Comparison of ENCODE assay signal across 8 mouse cellular contexts in the genomic region with DNA sequence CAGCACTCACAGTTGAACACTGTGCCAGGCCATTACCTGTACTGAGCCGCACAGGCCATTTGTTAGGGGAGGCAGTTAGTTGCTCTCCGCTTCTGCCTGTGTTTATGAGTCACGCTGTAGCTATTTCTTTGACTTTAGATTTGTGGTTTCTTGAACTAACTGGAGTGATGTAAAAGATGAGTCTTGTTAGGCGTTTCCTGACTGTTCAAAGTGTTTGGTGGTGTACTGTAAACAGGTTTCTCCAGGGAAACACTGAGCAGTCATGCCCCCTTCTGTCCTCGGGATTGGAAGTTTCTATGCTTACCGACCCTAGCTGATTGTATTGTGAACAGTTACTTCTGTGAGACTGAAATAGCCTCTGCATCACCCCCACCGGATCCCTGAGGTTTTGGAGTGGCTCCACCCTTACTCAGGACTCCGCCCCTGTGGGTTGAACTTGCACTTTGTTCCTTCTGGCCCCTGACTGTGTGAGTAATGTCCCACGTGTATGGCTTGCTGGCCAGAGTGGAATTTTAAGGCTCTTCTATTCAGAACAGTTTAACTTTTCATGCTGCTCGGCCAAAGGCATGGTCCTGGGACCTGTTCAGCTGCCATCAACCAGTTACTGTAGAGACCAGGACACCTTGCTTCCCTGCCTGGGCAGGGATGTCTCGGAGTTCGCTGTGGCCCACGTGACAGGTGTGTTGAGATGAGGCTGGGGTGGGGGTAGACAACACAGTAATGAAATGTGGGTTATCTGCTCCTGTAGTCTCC. TPM values are rescaled to one million over a fixed set of nuclear protein-coding genes. Genes with fewer than 3 reads are reported as not detected.
DNase-seq lines count a peak whose midpoint lies in the region; ATAC-seq and TF ChIP-seq lines count a peak whose summit lies in the region.

No protein-coding gene starts in this region.

- no peaks in the 10 kb centered on the region for H3K27me3 ChIP-seq in CH12.LX (replicated peaks)
- no peaks in the 10 kb centered on the region for H3K27me3 ChIP-seq in forebrain, embryonic 14.5 days (replicated peaks; ENCODE audit: control insufficient read depth, insufficient read depth, low read length)
- no peaks in the 10 kb centered on the region for H3K27me3 ChIP-seq in hindbrain, embryonic 11.5 days (ENCODE audit: control insufficient read depth, insufficient read depth, low read length)
- no peaks in the 10 kb centered on the region for H3K27me3 ChIP-seq in limb, embryonic 14.5 days (ENCODE audit: control insufficient read depth, insufficient read depth, low read length)
- H3K27me3 ChIP-seq in thymus, adult 2 months (ENCODE audit: control insufficient read depth, insufficient read depth, low read length): no peaks in the 10 kb centered on the region

- 27% methylated on average over 13 of the region's 13 CpGs for WGBS in forebrain, embryonic 14.5 days
- 30% methylated on average over 13 of the region's 13 CpGs for WGBS in hindbrain, embryonic 11.5 days
- WGBS in limb, embryonic 14.5 days: 10% methylated on average over 13 of the region's 13 CpGs
- 2% methylated on average over 13 of the region's 13 CpGs for WGBS in thymus, adult 2 months

- H3K9ac ChIP-seq in CH12.LX (ENCODE audit: insufficient read depth, low read depth): peak overlapping the region; percentile 45
- H3K9ac ChIP-seq in forebrain, embryonic 14.5 days (ENCODE audit: low read length): no peak overlapping the region
- H3K9ac ChIP-seq in hindbrain, embryonic 11.5 days (ENCODE audit: low read depth, low read length): no peak overlapping the region
- H3K9ac ChIP-seq in limb, embryonic 14.5 days (ENCODE audit: low read depth, low read length, severe bottlenecking): peak overlapping the region; percentile 5; the same call in 1 of the 2 replicates

- H3K4me3 ChIP-seq in CH12.LX (replicated peaks in 1 of 3; ENCODE audit: low read depth in 2 of 3, low read length in 2 of 3, poor library complexity in 1 of 3): peak overlapping the region; percentile 54 to 78 (median 74)
- H3K4me3 ChIP-seq in forebrain, embryonic 14.5 days (ENCODE audit: low read depth, low read length): no peak overlapping the region
- H3K4me3 ChIP-seq in hindbrain, embryonic 11.5 days (ENCODE audit: low read depth, low read length): no peak overlapping the region
- H3K4me3 ChIP-seq in limb, embryonic 14.5 days (replicated peaks; ENCODE audit: low read length): no peak overlapping the region
- H3K4me3 ChIP-seq in thymus, adult 2 months (ENCODE audit: control insufficient read depth, insufficient read depth, low read length): peak overlapping the region; percentile 37

- peaks cover 45% of the 10 kb centered on the region for H3K79me2 ChIP-seq in CH12.LX (replicated peaks; ENCODE audit: control insufficient read depth, extremely low read depth, insufficient read depth, poor library complexity, severe bottlenecking)

- peak; percentile 96 for DNase-seq in CH12.LX (ENCODE audit: extremely low read depth)
- peak; percentile 83 for DNase-seq in adrenal gland, postnatal 10 days
- DNase-seq in forebrain, embryonic 14.5 days (ENCODE audit: low spot score): peak; percentile 23
- DNase-seq in hindbrain, embryonic 11.5 days (ENCODE audit: low spot score): peak; percentile 56
- DNase-seq in limb, embryonic 14.5 days (ENCODE audit: low spot score): peak; percentile 73
- peak; percentile 76 for DNase-seq in thymus, adult 2 months
- DNase-seq in frontal cortex, adult 2 months (ENCODE audit: extremely low spot score in 1 of 2, low spot score in 1 of 2): no peak

- ATAC-seq in forebrain, embryonic 14.5 days: 0 out of 2 replicates have a peak, but pooled peaks have one; percentile 6
- peak; percentile 60 for ATAC-seq in hindbrain, embryonic 11.5 days (ENCODE audit: low FRiP score)
- peak; percentile 74 for ATAC-seq in limb, embryonic 14.5 days (ENCODE audit: low FRiP score, low read depth)
- ATAC-seq in monocyte, adult 5-6 weeks (replicated peaks; ENCODE audit: insufficient number of reproducible peaks, low FRiP score, low TSS enrichment, poor library complexity, severe bottlenecking): peak; percentile 95

- TF ChIP-seq CTCF in CH12.LX (conservative IDR thresholded peaks at IDR 0.05 in 1 of 2, IDR thresholded peaks at IDR 0.05 in 1 of 2; ENCODE audit: low read depth in 2 of 2, low read length in 2 of 2): no peak
- TF ChIP-seq CTCF in thymus, adult 2 months (IDR thresholded peaks at IDR 0.05; ENCODE audit: borderline replicate concordance, control insufficient read depth, extremely low read depth, insufficient read depth, low read length, poor library complexity): no peak

- H3K27ac ChIP-seq in CH12.LX (ENCODE audit: insufficient read depth, low read depth): peak overlapping the region; percentile 80
- H3K27ac ChIP-seq in forebrain, embryonic 14.5 days (ENCODE audit: low read depth, low read length): no peak overlapping the region
- H3K27ac ChIP-seq in hindbrain, embryonic 11.5 days (ENCODE audit: low read depth, low read length): no peak overlapping the region
- H3K27ac ChIP-seq in limb, embryonic 14.5 days (replicated peaks; ENCODE audit: low read depth, low read length): 0 out of 2 replicates have a peak overlapping the region, but pooled peaks have one; percentile 11
- H3K27ac ChIP-seq in thymus, adult 2 months (ENCODE audit: control insufficient read depth, insufficient read depth, low read length): peak overlapping the region; percentile 65

- no peak for TF ChIP-seq EP300 in CH12.LX (IDR thresholded peaks at IDR 0.05; ENCODE audit: low read length)

- H3K36me3 ChIP-seq in CH12.LX (replicated peaks in 1 of 2; ENCODE audit: control insufficient read depth in 1 of 2, insufficient read depth in 1 of 2, low read length in 1 of 2): peaks cover 0 to 8% of the 10 kb centered on the region in 2 experiments
- no peaks in the 10 kb centered on the region for H3K36me3 ChIP-seq in forebrain, embryonic 14.5 days (ENCODE audit: control insufficient read depth, insufficient read depth, low read length)
- no peaks in the 10 kb centered on the region for H3K36me3 ChIP-seq in hindbrain, embryonic 11.5 days (ENCODE audit: control insufficient read depth, insufficient read depth, low read length)
- H3K36me3 ChIP-seq in limb, embryonic 14.5 days (ENCODE audit: control insufficient read depth, insufficient read depth, low read length): no peaks in the 10 kb centered on the region
- H3K36me3 ChIP-seq in thymus, adult 2 months (ENCODE audit: control insufficient read depth, insufficient read depth, low read length): no peaks in the 10 kb centered on the region

- H3K9me3 ChIP-seq in CH12.LX (replicated peaks; ENCODE audit: low read length): no peaks in the 10 kb centered on the region
- no peaks in the 10 kb centered on the region for H3K9me3 ChIP-seq in forebrain, embryonic 14.5 days (replicated peaks; ENCODE audit: control insufficient read depth, low read length)
- no peaks in the 10 kb centered on the region for H3K9me3 ChIP-seq in hindbrain, embryonic 11.5 days (ENCODE audit: control insufficient read depth, low read length)
- H3K9me3 ChIP-seq in limb, embryonic 14.5 days (ENCODE audit: control insufficient read depth, low read length): no peaks in the 10 kb centered on the region

- TF ChIP-seq RAD21 in CH12.LX (IDR thresholded peaks at IDR 0.05; ENCODE audit: low read depth, low read length): no peak

- dilution Hi-C loops in CH12.LX (cut with MboI; ENCODE audit: extremely low pct_ligation_motif_present, extremely low pct_unique_long_range_greater_than_20kb, low sequenced_read_pairs): no loop called here

- peaks cover 17 to 37% of the 10 kb centered on the region in 2 experiments for H3K4me1 ChIP-seq in CH12.LX (ENCODE audit: control insufficient read depth in 1 of 2, insufficient read depth in 2 of 2)
- H3K4me1 ChIP-seq in forebrain, embryonic 14.5 days (ENCODE audit: control insufficient read depth, insufficient read depth, low read length): peaks cover 19% of the 10 kb centered on the region
- peaks cover 11% of the 10 kb centered on the region for H3K4me1 ChIP-seq in hindbrain, embryonic 11.5 days (replicated peaks; ENCODE audit: control insufficient read depth, insufficient read depth, low read length)
- peaks cover 21% of the 10 kb centered on the region for H3K4me1 ChIP-seq in limb, embryonic 14.5 days (ENCODE audit: control insufficient read depth, insufficient read depth, low read length)
- H3K4me1 ChIP-seq in thymus, adult 2 months (replicated peaks; ENCODE audit: control insufficient read depth, insufficient read depth, low read length): peaks cover 31% of the 10 kb centered on the region

- in situ Hi-C loops in CH12.LX (cut with MboI; ENCODE audit: low pct_ligation_motif_present, low pct_unique_long_range_greater_than_20kb, low sequenced_read_pairs): no loop called here

- H3K4me2 ChIP-seq in CH12.LX (ENCODE audit: insufficient read depth, low read depth, poor library complexity, severe bottlenecking): peak overlapping the region; percentile 99
- no peak overlapping the region for H3K4me2 ChIP-seq in forebrain, embryonic 14.5 days (ENCODE audit: low read length)
- H3K4me2 ChIP-seq in hindbrain, embryonic 11.5 days (replicated peaks; ENCODE audit: low read depth, low read length): peak overlapping the region; percentile 6; the same call in 1 of the 2 replicates
- peak overlapping the region; percentile 31; the same call in 1 of the 2 replicates for H3K4me2 ChIP-seq in limb, embryonic 14.5 days (replicated peaks; ENCODE audit: low read depth, low read length, severe bottlenecking)

- TF ChIP-seq POLR2A in CH12.LX (IDR thresholded peaks at IDR 0.05; ENCODE audit: low read depth, low read length): peak; percentile 75
- TF ChIP-seq POLR2A in limb, embryonic 14.5 days (IDR thresholded peaks at IDR 0.05; ENCODE audit: borderline replicate concordance, extremely low read depth, insufficient read depth, insufficient read length): no peak
- TF ChIP-seq POLR2A in thymus, adult 2 months (IDR thresholded peaks at IDR 0.05; ENCODE audit: control insufficient read depth, extremely low read depth, insufficient read depth, low read length, poor library complexity): no peak

RNA-seq across cellular contexts. Expression of gene Abl2, which starts 57.0 kb away (rescaled TPM):
- 15.5 and 18.8 TPM in 2 replicates for total RNA-seq in CH12.LX (2012; rRNA removed)
- 9.8 and 10.0 TPM in 2 replicates for total RNA-seq in CH12.LX (2014; rRNA removed)
- 18.4 and 19.8 TPM in 2 replicates for polyA plus RNA-seq in CH12.LX (2012; ENCODE audit: insufficient read length, low read depth)
- total RNA-seq in adrenal gland, postnatal 10 days (2021): 10 to 100 TPM; 18.9 to 19.9 TPM
- 5.7 and 8.0 TPM in 2 replicates for polyA plus RNA-seq in forebrain, embryonic 14.5 days (2014; fragmentation: Nextera tagmentation; extraction: Ambion mirVana)
- polyA plus RNA-seq in hindbrain, embryonic 11.5 days (2014; fragmentation: Nextera tagmentation; extraction: Ambion mirVana): 5.3 and 8.0 TPM in 2 replicates
- polyA plus RNA-seq in limb, embryonic 14.5 days (2012; rRNA removed): 10.2 and 10.9 TPM in 2 replicates
- polyA plus RNA-seq in limb, embryonic 14.5 days (2014; fragmentation: Nextera tagmentation; extraction: Ambion mirVana): 6.2 and 6.9 TPM in 2 replicates
- total RNA-seq in monocyte, adult 5-6 weeks (2017): 17.1 to 22.4 TPM (median 18.6 TPM) in 3 replicates
- polyA plus RNA-seq in thymus, adult 2 months (2012; rRNA removed): 18.7 and 19.9 TPM in 2 replicates
- polyA plus RNA-seq in frontal cortex, adult 2 months (2012; rRNA removed): 33.4 and 34.1 TPM in 2 replicates

RNA-seq across cellular contexts. Expression of gene Tor3a, which starts 58.6 kb away (rescaled TPM):
- total RNA-seq in CH12.LX (2012; rRNA removed) (37.2 and 37.6 TPM in 2 replicates), CH12.LX (2014; rRNA removed) (50.5 and 53.8 TPM in 2 replicates)
- 85.7 and 88.6 TPM in 2 replicates for polyA plus RNA-seq in CH12.LX (2012; ENCODE audit: insufficient read length, low read depth)
- 10 to 100 TPM; 11.6 to 15.3 TPM for total RNA-seq in adrenal gland, postnatal 10 days (2021)
- 4.5 and 6.5 TPM in 2 replicates for polyA plus RNA-seq in forebrain, embryonic 14.5 days (2014; fragmentation: Nextera tagmentation; extraction: Ambion mirVana)
- polyA plus RNA-seq in hindbrain, embryonic 11.5 days (2014; fragmentation: Nextera tagmentation; extraction: Ambion mirVana): 5.5 and 6.5 TPM in 2 replicates
- 7.6 and 7.7 TPM in 2 replicates for polyA plus RNA-seq in limb, embryonic 14.5 days (2012; rRNA removed)
- polyA plus RNA-seq in limb, embryonic 14.5 days (2014; fragmentation: Nextera tagmentation; extraction: Ambion mirVana): 10.1 and 14.7 TPM in 2 replicates
- total RNA-seq in monocyte, adult 5-6 weeks (2017): 10.6 to 22.7 TPM (median 17.1 TPM) in 3 replicates
- 38.2 and 47.2 TPM in 2 replicates for polyA plus RNA-seq in thymus, adult 2 months (2012; rRNA removed)
- polyA plus RNA-seq in frontal cortex, adult 2 months (2012; rRNA removed): 6.2 and 6.6 TPM in 2 replicates

Comparison
In these comparisons a context has a peak if more than half of its experiments do, and no peak if none do; other contexts are left out.
1. DNase-seq: peak in CH12.LX (single experiment), adrenal gland, postnatal 10 days (single experiment), forebrain, embryonic 14.5 days (single experiment), hindbrain, embryonic 11.5 days (single experiment), limb, embryonic 14.5 days (single experiment) and thymus, adult 2 months (single experiment); none in frontal cortex, adult 2 months (0 of 2).
2. H3K27ac ChIP-seq: peak in CH12.LX (single experiment), limb, embryonic 14.5 days (single experiment) and thymus, adult 2 months (single experiment); none in forebrain, embryonic 14.5 days (single experiment) and hindbrain, embryonic 11.5 days (single experiment).
3. H3K4me3 ChIP-seq: peak in CH12.LX (3 of 3) and thymus, adult 2 months (single experiment); none in forebrain, embryonic 14.5 days (single experiment), hindbrain, embryonic 11.5 days (single experiment) and limb, embryonic 14.5 days (single experiment).
4. H3K9ac ChIP-seq: peak in CH12.LX (single experiment) and limb, embryonic 14.5 days (single experiment); none in forebrain, embryonic 14.5 days (single experiment) and hindbrain, embryonic 11.5 days (single experiment).
5. ATAC-seq: peak in every context shown above with its lines; median percentile 95 in monocyte, adult 5-6 weeks; 74 in limb, embryonic 14.5 days; 60 in hindbrain, embryonic 11.5 days; 6 in forebrain, embryonic 14.5 days.